Mouse (Mus musculus): ENCODE measurements around the gene Cd160. TPM values are rescaled to one million over a fixed set of nuclear protein-coding genes. Genes with fewer than 3 reads are reported as not detected.

Cd160 gene
- polyA plus RNA-seq (2014; fragmentation: Nextera tagmentation; extraction: Ambion mirVana), result 0.15 TPM in 1 of 2 replicates, not detected in the other

GRCm38 (mm10) chr3:96828984-96829383 lies at the start of gene Cd160, which contains the start of gene Pdzk1:
Cd160 (minus strand) TSS chr3:96829351.
Pdzk1 (plus strand) TSS chr3:96829284.
- no peak for DNase-seq (ENCODE audit: low spot score)
- Histone ChIP-seq H3K4me2 (ENCODE audit: low read depth) (no peak within 1 kb of the TSS), H3K27ac (ENCODE audit: low read depth, low read length) (no peak within 1 kb of the TSS)

GRCm38 (mm10) chr3:96874808-96875571 lies 45.8 kb upstream of the Cd160 start:
- H3K9ac ChIP-seq (ENCODE audit: low read length), result no peak overlapping the region
- WGBS, result 87% methylated on average over 7 of the region's 7 CpGs
- H3K36me3 ChIP-seq (ENCODE audit: control insufficient read depth, insufficient read depth, low read length), result no peaks in the 10 kb centered on the region; the same call in 1 of the 2 replicates
- ATAC-seq (ENCODE audit: insufficient read depth, low FRiP score, low TSS enrichment) (no peak), DNase-seq (ENCODE audit: low spot score) (no peak)
- no peaks in the 10 kb centered on the region for H3K27me3 ChIP-seq (ENCODE audit: control insufficient read depth, insufficient read depth, low read length)
- H3K4me3 ChIP-seq (ENCODE audit: low read depth, low read length), result no peak overlapping the region
- H3K9me3 ChIP-seq (ENCODE audit: control insufficient read depth, low read length), result no peaks in the 10 kb centered on the region
- H3K27ac ChIP-seq (ENCODE audit: low read depth, low read length), result no peak overlapping the region
- H3K4me1 ChIP-seq (ENCODE audit: control insufficient read depth, insufficient read depth, low read length), result no peaks in the 10 kb centered on the region; the same call in 1 of the 2 replicates
- H3K4me2 ChIP-seq (ENCODE audit: low read depth), result no peak overlapping the region

More at GRCm38 (mm10) chr3:96828984-96829383, at the start of gene Cd160, which contains the start of gene Pdzk1:
- Histone ChIP-seq H3K4me1 (ENCODE audit: control insufficient read depth, insufficient read depth, low read length) (no peaks in the 10 kb centered on the region), H3K36me3 (ENCODE audit: control insufficient read depth, insufficient read depth, low read length) (no peaks in the 10 kb centered on the region), H3K9ac (ENCODE audit: low read length) (no peak within 1 kb of the TSS), H3K27me3 (ENCODE audit: control insufficient read depth, insufficient read depth, low read length) (no peaks in the 10 kb centered on the region), H3K9me3 (ENCODE audit: control insufficient read depth, low read length) (no peaks in the 10 kb centered on the region), H3K4me3 (ENCODE audit: low read depth, low read length) (no peak within 1 kb of the TSS)
- 63% methylated on average over 1 of the region's 1 CpGs for WGBS
- ATAC-seq (ENCODE audit: insufficient read depth, low FRiP score, low TSS enrichment), result no peak

- 96% methylated on average over 8 of the region's 8 CpGs for WGBS
- DNase-seq (ENCODE audit: low spot score), result no peak
- H3K27me3 ChIP-seq (ENCODE audit: control insufficient read depth, insufficient read depth, low read length), result no peaks in the 10 kb centered on the region
- no peaks in the 10 kb centered on the region; the same call in none of the 2 replicates for H3K36me3 ChIP-seq (ENCODE audit: control insufficient read depth, insufficient read depth, low read length)
- H3K4me3 ChIP-seq (ENCODE audit: low read depth, low read length), result no peak overlapping the region
- no peaks in the 10 kb centered on the region for H3K4me1 ChIP-seq (ENCODE audit: control insufficient read depth, insufficient read depth, low read length)
- ATAC-seq (ENCODE audit: insufficient read depth, low FRiP score, low TSS enrichment), result no peak
- no peaks in the 10 kb centered on the region for H3K9me3 ChIP-seq (ENCODE audit: control insufficient read depth, low read length)
- H3K9ac ChIP-seq (ENCODE audit: low read length), result no peak overlapping the region
- H3K4me2 ChIP-seq (ENCODE audit: low read depth), result no peak overlapping the region
- no peak overlapping the region for H3K27ac ChIP-seq (ENCODE audit: low read depth, low read length)
Measured at GRCm38 (mm10) chr3:96872501-96872900, 43.4 kb upstream of the Cd160 start.

GRCm38 (mm10) chr3:96871070-96871469 lies 41.9 kb upstream of the Cd160 start:
- WGBS, result 90% methylated on average over 8 of the region's 8 CpGs
- no peaks in the 10 kb centered on the region for H3K9me3 ChIP-seq (ENCODE audit: control insufficient read depth, low read length)
- no peaks in the 10 kb centered on the region; the same call in none of the 2 replicates for H3K36me3 ChIP-seq (ENCODE audit: control insufficient read depth, insufficient read depth, low read length)

GRCm38 (mm10) chr3:96870270-96870669 lies 41.1 kb upstream of the Cd160 start:
- Histone ChIP-seq H3K36me3 (ENCODE audit: control insufficient read depth, insufficient read depth, low read length) (no peaks in the 10 kb centered on the region; the same call in none of the 2 replicates), H3K4me2 (ENCODE audit: low read depth) (no peak overlapping the region), H3K9me3 (ENCODE audit: control insufficient read depth, low read length) (no peaks in the 10 kb centered on the region), H3K27me3 (ENCODE audit: control insufficient read depth, insufficient read depth, low read length) (no peaks in the 10 kb centered on the region), H3K27ac (ENCODE audit: low read depth, low read length) (no peak overlapping the region), H3K9ac (ENCODE audit: low read length) (no peak overlapping the region), H3K4me1 (ENCODE audit: control insufficient read depth, insufficient read depth, low read length) (no peaks in the 10 kb centered on the region), H3K4me3 (ENCODE audit: low read depth, low read length) (no peak overlapping the region)
- no peak for ATAC-seq (ENCODE audit: insufficient read depth, low FRiP score, low TSS enrichment)
- DNase-seq (ENCODE audit: low spot score), result no peak
- WGBS, result 95% methylated on average over 2 of the region's 2 CpGs

More at GRCm38 (mm10) chr3:96871070-96871469, 41.9 kb upstream of the Cd160 start:
- Histone ChIP-seq H3K4me3 (ENCODE audit: low read depth, low read length) (no peak overlapping the region), H3K4me2 (ENCODE audit: low read depth) (no peak overlapping the region), H3K4me1 (ENCODE audit: control insufficient read depth, insufficient read depth, low read length) (no peaks in the 10 kb centered on the region), H3K9ac (ENCODE audit: low read length) (no peak overlapping the region), H3K27me3 (ENCODE audit: control insufficient read depth, insufficient read depth, low read length) (no peaks in the 10 kb centered on the region), H3K27ac (ENCODE audit: low read depth, low read length) (no peak overlapping the region)
- no peak for DNase-seq (ENCODE audit: low spot score)
- no peak for ATAC-seq (ENCODE audit: insufficient read depth, low FRiP score, low TSS enrichment)

GRCm38 (mm10) chr3:96869091-96869490 lies 39.9 kb upstream of the Cd160 start:
- Histone ChIP-seq H3K9ac (ENCODE audit: low read length) (no peak overlapping the region), H3K4me2 (ENCODE audit: low read depth) (no peak overlapping the region), H3K27ac (ENCODE audit: low read depth, low read length) (no peak overlapping the region), H3K27me3 (ENCODE audit: control insufficient read depth, insufficient read depth, low read length) (no peaks in the 10 kb centered on the region), H3K4me1 (ENCODE audit: control insufficient read depth, insufficient read depth, low read length) (no peaks in the 10 kb centered on the region), H3K9me3 (ENCODE audit: control insufficient read depth, low read length) (no peaks in the 10 kb centered on the region), H3K36me3 (ENCODE audit: control insufficient read depth, insufficient read depth, low read length) (no peaks in the 10 kb centered on the region; the same call in 1 of the 2 replicates), H3K4me3 (ENCODE audit: low read depth, low read length) (no peak overlapping the region)
- WGBS, result 91% methylated on average over 7 of the region's 7 CpGs
- no peak for DNase-seq (ENCODE audit: low spot score)
- ATAC-seq (ENCODE audit: insufficient read depth, low FRiP score, low TSS enrichment), result no peak

GRCm38 (mm10) chr3:96868566-96868965 lies 39.4 kb upstream of the Cd160 start:
- no peaks in the 10 kb centered on the region for H3K9me3 ChIP-seq (ENCODE audit: control insufficient read depth, low read length)
- no peak overlapping the region for H3K4me3 ChIP-seq (ENCODE audit: low read depth, low read length)
- ATAC-seq (ENCODE audit: insufficient read depth, low FRiP score, low TSS enrichment) (no peak), DNase-seq (ENCODE audit: low spot score) (no peak)
- no peaks in the 10 kb centered on the region; the same call in 1 of the 2 replicates for H3K36me3 ChIP-seq (ENCODE audit: control insufficient read depth, insufficient read depth, low read length)
- H3K4me2 ChIP-seq (ENCODE audit: low read depth), result no peak overlapping the region
- no peaks in the 10 kb centered on the region for H3K4me1 ChIP-seq (ENCODE audit: control insufficient read depth, insufficient read depth, low read length)
- 93% methylated on average over 8 of the region's 8 CpGs for WGBS
- no peaks in the 10 kb centered on the region for H3K27me3 ChIP-seq (ENCODE audit: control insufficient read depth, insufficient read depth, low read length)
- H3K27ac ChIP-seq (ENCODE audit: low read depth, low read length), result no peak overlapping the region
- H3K9ac ChIP-seq (ENCODE audit: low read length), result no peak overlapping the region

GRCm38 (mm10) chr3:96867863-96868262 lies 38.7 kb upstream of the Cd160 start:
- H3K9me3 ChIP-seq (ENCODE audit: control insufficient read depth, low read length), result no peaks in the 10 kb centered on the region
- H3K4me3 ChIP-seq (ENCODE audit: low read depth, low read length), result no peak overlapping the region
- no peak for ATAC-seq (ENCODE audit: insufficient read depth, low FRiP score, low TSS enrichment)
- no peaks in the 10 kb centered on the region for H3K27me3 ChIP-seq (ENCODE audit: control insufficient read depth, insufficient read depth, low read length)
- WGBS, result 85% methylated on average over 3 of the region's 3 CpGs
- H3K4me2 ChIP-seq (ENCODE audit: low read depth), result no peak overlapping the region
- H3K27ac ChIP-seq (ENCODE audit: low read depth, low read length), result no peak overlapping the region
- H3K9ac ChIP-seq (ENCODE audit: low read length), result no peak overlapping the region
- no peaks in the 10 kb centered on the region; the same call in 1 of the 2 replicates for H3K36me3 ChIP-seq (ENCODE audit: control insufficient read depth, insufficient read depth, low read length)
- no peaks in the 10 kb centered on the region for H3K4me1 ChIP-seq (ENCODE audit: control insufficient read depth, insufficient read depth, low read length)
- DNase-seq (ENCODE audit: low spot score), result no peak

GRCm38 (mm10) chr3:96860498-96860897 lies 31.3 kb upstream of the Cd160 start:
- 89% methylated on average over 5 of the region's 5 CpGs for WGBS
- Histone ChIP-seq H3K4me1 (ENCODE audit: control insufficient read depth, insufficient read depth, low read length) (no peaks in the 10 kb centered on the region), H3K27me3 (ENCODE audit: control insufficient read depth, insufficient read depth, low read length) (no peaks in the 10 kb centered on the region), H3K36me3 (ENCODE audit: control insufficient read depth, insufficient read depth, low read length) (no peaks in the 10 kb centered on the region), H3K27ac (ENCODE audit: low read depth, low read length) (no peak overlapping the region), H3K9me3 (ENCODE audit: control insufficient read depth, low read length) (no peaks in the 10 kb centered on the region), H3K4me3 (ENCODE audit: low read depth, low read length) (no peak overlapping the region), H3K4me2 (ENCODE audit: low read depth) (no peak overlapping the region), H3K9ac (ENCODE audit: low read length) (no peak overlapping the region)
- DNase-seq (ENCODE audit: low spot score) (no peak), ATAC-seq (ENCODE audit: insufficient read depth, low FRiP score, low TSS enrichment) (no peak)

Data from neural tube, embryonic 11.5 days (tissue).